Mouse (Mus musculus) hindlimb bud, embryonic 11.5 days (tissue): ENCODE measurements around the gene Ccdc105.

Experiments used
- DNase-seq: peaks from one replicate; pipeline ENCODE4 v3.0.0-alpha.2; 2012; ENCODE audit warnings: low read depth, low spot score; ENCODE audit errors: extremely low spot score

Gene Ccdc105

GRCm38 (mm10) chr10:78752452-78753191 is at the start of gene Ccdc105:
Gene Ccdc105 (minus strand): TSS chr10:78753065.
- DNase-seq: peak; percentile 44

- DNase-seq: no peak
Observed at GRCm38 (mm10) chr10:78801449-78801848, 48.6 kb upstream of the Ccdc105 start.

DNA sequence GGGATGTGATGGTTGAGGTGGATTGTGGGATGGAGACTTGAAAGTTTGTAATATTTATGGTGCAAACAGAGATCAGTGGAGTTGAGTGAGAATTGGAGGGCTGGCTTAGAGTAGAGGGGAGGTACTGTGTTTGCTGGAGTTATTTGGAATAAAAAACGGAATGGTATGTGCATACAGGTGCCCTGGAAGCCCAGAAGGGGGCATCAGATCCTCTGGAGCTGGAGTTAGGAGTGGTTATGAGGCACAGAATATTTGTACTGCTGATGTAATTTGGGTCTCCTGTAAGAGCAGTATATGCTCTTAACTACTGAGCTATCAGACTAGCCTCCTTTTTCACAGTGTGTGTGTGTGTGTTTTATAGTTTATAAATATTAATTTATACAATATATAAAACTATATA is 37.7 kb upstream of the Ccdc105 start:
- DNase-seq: no peak

DNA sequence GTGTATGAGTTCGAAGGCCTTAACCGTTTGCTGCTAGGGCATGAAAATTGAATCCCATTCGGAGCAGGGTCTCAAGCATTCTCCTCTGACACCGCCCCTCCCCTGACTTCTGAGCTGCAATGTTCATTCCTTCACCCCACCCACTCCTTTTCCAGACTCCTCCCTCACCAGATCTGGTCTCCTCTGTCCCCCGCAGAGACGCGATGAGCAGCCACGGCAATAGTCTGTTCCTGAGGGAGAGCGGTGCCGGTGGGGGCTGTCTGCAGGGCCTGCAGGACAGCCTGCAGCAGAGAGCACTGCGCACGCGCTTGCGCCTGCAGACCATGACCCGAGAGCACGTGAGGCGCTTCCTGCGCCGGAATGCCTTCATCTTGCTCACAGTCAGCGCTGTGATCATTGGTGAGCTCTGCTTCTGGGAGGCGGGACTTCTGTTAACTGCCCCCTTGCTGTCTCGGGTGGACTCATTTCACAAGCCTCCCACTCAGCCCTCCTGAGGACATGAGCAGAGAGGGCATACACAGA is 34.8 kb upstream of the Ccdc105 start:
- peak; percentile 53 for DNase-seq

DNA sequence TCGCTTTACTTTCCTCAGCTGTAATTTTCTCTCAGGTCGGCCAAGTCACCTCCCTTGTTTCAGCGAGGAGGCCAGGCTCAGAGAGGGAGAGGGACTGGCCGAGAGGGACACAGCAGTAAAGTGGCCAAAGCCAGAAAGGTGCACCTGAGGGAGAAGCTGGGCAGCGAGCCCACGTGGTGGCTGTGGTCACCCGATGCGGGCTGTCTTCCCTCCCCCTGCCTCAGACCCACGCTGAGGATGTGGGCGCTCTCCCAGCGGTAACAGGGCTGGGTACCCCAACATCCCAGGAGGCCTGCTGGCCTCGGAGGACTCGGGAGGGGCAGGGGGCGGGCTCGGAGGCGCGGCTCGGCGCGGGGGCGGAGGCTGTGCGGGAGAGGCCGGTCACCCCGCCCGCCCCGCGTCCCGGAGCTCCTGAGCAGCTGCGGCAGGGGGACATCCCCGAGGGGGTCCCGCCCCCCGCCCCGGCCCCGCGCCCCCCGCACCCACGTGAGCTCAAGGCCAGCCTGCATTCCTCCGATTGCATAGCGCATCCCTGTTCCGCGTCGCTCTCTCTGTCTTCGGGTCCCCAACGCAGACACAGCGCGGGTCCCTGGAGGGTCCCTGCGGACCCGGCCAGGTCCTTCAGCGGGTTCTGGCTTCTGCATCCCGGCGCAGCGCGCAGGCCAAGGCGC is 27.3 kb upstream of the Ccdc105 start, which contains the start of gene Slc1a6:
Slc1a6 (plus strand) TSS at position 516 of the 671 bp plus-strand sequence.
- no peak for DNase-seq

DNA sequence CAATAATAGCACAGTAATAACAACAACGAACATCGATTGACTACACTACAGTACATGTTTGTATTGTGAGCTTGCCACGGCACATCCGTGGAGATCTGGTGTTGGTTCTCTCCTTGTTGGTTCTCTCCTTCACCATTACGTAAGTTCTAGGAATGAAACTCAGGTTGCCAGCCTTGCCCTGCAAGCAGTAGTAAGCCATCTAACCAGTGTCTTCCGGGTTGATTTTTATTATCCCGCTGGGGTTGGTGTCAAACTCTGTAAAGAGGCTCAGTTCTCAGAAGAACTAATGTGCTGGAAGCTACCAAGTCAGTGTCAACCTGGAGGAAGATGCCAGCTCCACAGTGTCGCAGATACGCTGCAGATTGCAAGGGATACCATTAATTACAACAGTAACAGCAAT is 26.7 kb upstream of the Ccdc105 start:
- DNase-seq: no peak

DNA sequence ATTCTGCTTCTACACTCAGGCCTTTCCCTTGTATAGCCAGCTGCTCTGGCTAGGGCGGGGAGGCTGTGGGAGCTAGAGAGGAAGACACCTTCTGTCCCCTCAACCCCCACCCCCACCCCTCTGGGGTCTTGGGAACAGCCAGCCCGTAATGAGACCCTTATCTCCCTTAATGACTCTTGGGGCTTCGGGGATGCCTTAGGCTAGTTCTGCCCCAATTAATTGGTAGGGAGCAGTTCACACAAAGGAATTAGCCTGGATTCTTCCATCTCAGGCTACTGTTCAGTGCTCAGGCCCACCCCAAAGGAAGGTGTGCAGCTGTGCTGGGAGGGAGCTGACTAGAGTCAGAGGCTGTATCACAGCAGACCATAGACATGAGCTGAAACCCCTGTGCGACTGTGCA is 23.0 kb upstream of the Ccdc105 start:
- DNase-seq: no peak

GRCm38 (mm10) chr10:78765570-78765969 is 12.7 kb upstream of the Ccdc105 start:
- DNase-seq: no peak

GRCm38 (mm10) chr10:78756021-78756420 is 3.2 kb upstream of the Ccdc105 start:
- DNase-seq: no peak

- DNase-seq: no peak
Observed at GRCm38 (mm10) chr10:78748946-78749345, 3.9 kb downstream of the Ccdc105 start.

DNA sequence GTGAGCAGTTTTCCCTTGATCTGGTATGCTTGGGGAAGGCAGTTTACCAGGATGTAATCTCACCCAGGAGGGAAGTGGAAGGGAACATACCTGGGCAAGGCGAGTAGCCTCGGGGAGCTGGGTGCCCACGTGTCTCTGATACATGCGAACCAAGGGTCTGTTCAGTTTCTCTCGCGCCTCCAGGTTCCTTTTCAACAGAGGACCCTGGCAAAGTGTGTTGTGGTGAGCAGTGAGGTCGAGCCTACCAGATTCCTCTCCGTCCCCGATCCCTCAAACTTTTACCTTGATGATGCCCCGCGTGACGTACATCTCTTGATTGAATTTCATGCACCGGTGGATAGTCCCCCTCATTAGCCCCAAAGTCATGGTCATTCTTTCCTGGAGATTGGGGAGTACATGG is 4.7 kb downstream of the Ccdc105 start:
- no peak for DNase-seq

GRCm38 (mm10) chr10:78747035-78747721 is 5.7 kb downstream of the Ccdc105 start:
- DNase-seq: no peak

DNA sequence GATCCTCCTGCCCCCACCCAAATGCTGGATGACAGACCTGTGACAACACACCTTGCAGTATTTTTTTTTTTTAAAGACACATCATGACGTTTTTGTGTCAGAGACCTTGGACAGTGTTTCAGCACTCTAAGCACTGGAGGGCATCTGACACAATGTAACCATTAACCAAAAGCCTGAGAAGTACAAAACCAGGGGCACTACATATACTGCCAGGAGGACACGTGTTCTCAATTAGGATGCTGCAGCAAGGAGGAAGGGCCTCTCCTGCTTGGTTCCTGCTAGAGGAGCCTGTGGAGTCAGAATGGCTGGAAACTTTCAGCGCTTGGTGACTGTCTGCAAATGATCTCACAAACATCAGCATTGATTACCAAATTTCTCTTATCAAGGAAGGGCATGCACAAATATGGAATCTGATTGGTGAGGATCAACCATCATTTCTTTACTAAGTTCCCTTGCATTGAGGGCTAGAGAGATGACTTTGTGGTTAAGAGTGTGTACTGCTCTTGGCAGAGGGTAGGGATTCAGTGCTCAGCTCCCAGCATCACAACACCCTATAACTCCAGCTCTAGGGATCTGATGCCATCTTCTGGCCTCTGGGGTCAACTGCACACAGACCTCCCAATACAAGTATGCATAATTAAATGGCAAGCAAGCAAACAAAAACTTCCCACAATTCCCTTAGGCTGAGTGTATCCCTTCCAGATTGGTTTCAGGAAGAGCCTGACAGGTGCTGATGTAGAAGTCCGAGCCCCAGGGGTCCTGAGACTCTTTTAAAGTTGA is 7.2 kb downstream of the Ccdc105 start:
- DNase-seq: no peak

- no peak for DNase-seq
Observed at GRCm38 (mm10) chr10:78743721-78744120, 9.1 kb downstream of the Ccdc105 start.

- no peak for DNase-seq
Observed at GRCm38 (mm10) chr10:78739821-78740220, 13.0 kb downstream of the Ccdc105 start.

DNA sequence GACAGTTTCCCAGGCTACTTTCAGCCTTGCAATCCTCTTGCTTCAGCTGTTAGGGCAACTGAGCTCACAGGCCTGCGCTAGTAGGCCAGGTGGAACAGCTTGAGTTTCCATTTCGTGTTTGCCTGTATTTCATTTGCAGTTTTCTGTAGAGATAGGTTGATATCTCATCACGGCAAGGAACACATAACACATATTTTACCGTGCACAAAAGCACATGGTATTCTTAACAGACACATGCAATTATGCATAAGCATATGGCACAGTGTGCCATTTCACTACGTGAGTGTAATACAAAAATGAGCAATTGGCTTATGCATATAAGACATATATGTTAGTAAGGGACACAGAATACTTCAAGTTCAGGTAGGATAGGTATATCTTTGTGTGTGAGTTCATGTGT is 25.0 kb downstream of the Ccdc105 start:
- DNase-seq: no peak

- no peak for DNase-seq
Observed at GRCm38 (mm10) chr10:78727035-78727434, 25.8 kb downstream of the Ccdc105 start.

DNA sequence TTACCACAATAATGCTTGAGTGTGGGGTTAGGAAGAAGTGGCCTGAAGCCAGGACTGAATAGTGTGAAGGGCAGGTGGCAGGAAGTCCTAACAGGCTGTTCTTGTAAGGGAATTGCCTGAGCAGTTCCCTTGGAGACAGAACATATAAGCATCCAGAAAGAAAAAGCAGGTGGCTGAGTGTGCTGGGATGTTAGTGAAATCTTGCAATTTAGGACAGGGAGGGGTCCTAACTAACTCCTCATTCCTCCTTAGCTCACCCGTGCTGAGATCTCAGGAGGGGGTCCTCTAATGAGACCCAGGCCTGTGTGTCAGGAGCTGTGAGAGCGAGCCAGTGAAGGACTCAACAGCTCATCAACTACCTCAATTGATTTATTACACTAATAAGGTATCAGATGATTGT is 29.4 kb downstream of the Ccdc105 start:
- no peak for DNase-seq

- DNase-seq: no peak
Observed at GRCm38 (mm10) chr10:78722654-78723053, 30.2 kb downstream of the Ccdc105 start.

DNA sequence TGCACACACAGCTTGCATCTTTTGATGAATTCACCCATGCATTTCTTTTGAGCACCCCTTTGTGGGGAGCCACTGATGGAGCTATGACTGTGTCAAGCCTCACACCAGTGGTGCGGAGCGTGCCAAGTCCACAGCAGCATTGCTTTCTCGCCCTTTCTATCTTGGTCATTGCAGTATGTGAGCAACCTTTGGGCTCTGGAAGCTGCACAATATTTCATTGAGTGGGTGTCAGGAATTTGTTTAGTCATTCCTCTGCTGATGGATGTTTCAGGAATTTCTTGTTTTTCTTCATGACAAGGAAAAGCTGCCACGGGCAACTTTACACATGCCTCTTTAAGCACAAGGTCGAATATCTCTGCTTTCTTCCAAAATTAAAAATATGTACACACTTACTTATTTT is 30.8 kb downstream of the Ccdc105 start:
- DNase-seq: no peak

GRCm38 (mm10) chr10:78718056-78718455 is 34.8 kb downstream of the Ccdc105 start, which contains the start of gene Casp14:
Gene Casp14 (minus strand): TSS chr10:78718294.
- no peak for DNase-seq
